Mouse (Mus musculus) liver, postnatal 0 days (tissue): Measurements from ENCODE around the gene Cdkl1.

Experiments used
- CTCF ChIP-seq: sonication (generic); IDR thresholded peaks from 2 replicates; pipeline ENCODE4 v1.5.1; 2016; ENCODE audit warnings: antibody characterized with exemption, low read depth
- EP300 ChIP-seq: IDR thresholded peaks from 2 replicates; pipeline ENCODE4 v1.6.1; 2016; ENCODE audit warnings: antibody characterized with exemption, low read depth, mild to moderate bottlenecking

GRCm38 (mm10) chr12:69785471-69785870, 5.6 kb downstream of the Cdkl1 start:
- TF ChIP-seq EP300 (no peak), CTCF (no peak)
